Comparison of ENCODE assay signal across 13 mouse cellular contexts in genomic region chr5:90758020-90758605, GRCm38 (mm10). TPM values are rescaled to one million over a fixed set of nuclear protein-coding genes. Genes with fewer than 3 reads are reported as not detected.
DNase-seq lines count a peak whose midpoint lies in the region; ATAC-seq and TF ChIP-seq lines count a peak whose summit lies in the region.
"Had no signal": no experiment of that assay in that cellular context is flagged by ENCODE, and none has a peak within 500 bp of the region (broad histone marks: within the 10 kb centered on the region; RNA-seq: fewer than 3 reads in every experiment).

No protein-coding gene starts in this region.

- dilution Hi-C loops in CH12.LX (cut with MboI; ENCODE audit: extremely low pct_ligation_motif_present, extremely low pct_unique_long_range_greater_than_20kb, low sequenced_read_pairs): no loop called here

- peaks cover 9% of the 10 kb centered on the region; the same call in 1 of the 2 replicates for H3K27me3 ChIP-seq in intestine, postnatal 0 days (replicated peaks; ENCODE audit: control insufficient read depth, insufficient read depth, low read length)
- peaks cover 10% of the 10 kb centered on the region for H3K27me3 ChIP-seq in intestine, embryonic 15.5 days (replicated peaks)
- no peaks in the 10 kb centered on the region for H3K27me3 ChIP-seq in CH12.LX (replicated peaks)

- H3K79me2 ChIP-seq in CH12.LX (replicated peaks; ENCODE audit: control insufficient read depth, extremely low read depth, insufficient read depth, poor library complexity, severe bottlenecking): no peaks in the 10 kb centered on the region

- no peak overlapping the region for H3K4me3 ChIP-seq in intestine, postnatal 0 days (ENCODE audit: low read depth, low read length)
- H3K4me3 ChIP-seq in intestine, embryonic 15.5 days (replicated peaks): no peak overlapping the region
- H3K4me3 ChIP-seq in CH12.LX (replicated peaks in 1 of 3; ENCODE audit: low read depth in 2 of 3, low read length in 2 of 3, poor library complexity in 1 of 3): no peak overlapping the region
- H3K4me3 ChIP-seq: erythroblast, embryonic 14.5 days had no signal

- WGBS in intestine, postnatal 0 days: 48% methylated on average over 5 of the region's 5 CpGs
- WGBS in intestine, embryonic 15.5 days: 36% methylated on average over 5 of the region's 5 CpGs

- peaks cover 4% of the 10 kb centered on the region for H3K4me1 ChIP-seq in intestine, postnatal 0 days (replicated peaks; ENCODE audit: control insufficient read depth, insufficient read depth, low read length)
- H3K4me1 ChIP-seq in intestine, embryonic 15.5 days (replicated peaks): peaks cover 18% of the 10 kb centered on the region
- peaks cover 2 to 34% of the 10 kb centered on the region in 2 experiments; a peak in 3 of 4 replicates for H3K4me1 ChIP-seq in CH12.LX (ENCODE audit: control insufficient read depth in 1 of 2, insufficient read depth in 2 of 2)

- no peak for TF ChIP-seq CTCF in intestine, postnatal 0 days (IDR thresholded peaks at IDR 0.05; ENCODE audit: low read depth)
- no peak for TF ChIP-seq CTCF in CH12.LX (conservative IDR thresholded peaks at IDR 0.05 in 1 of 2, IDR thresholded peaks at IDR 0.05 in 1 of 2; ENCODE audit: low read depth in 2 of 2, low read length in 2 of 2)

- H3K36me3 ChIP-seq in intestine, postnatal 0 days (ENCODE audit: control insufficient read depth, insufficient read depth): no peaks in the 10 kb centered on the region
- H3K36me3 ChIP-seq in intestine, embryonic 15.5 days: no peaks in the 10 kb centered on the region
- H3K36me3 ChIP-seq in CH12.LX (replicated peaks in 1 of 2; ENCODE audit: control insufficient read depth in 1 of 2, insufficient read depth in 1 of 2, low read length in 1 of 2): no peaks in the 10 kb centered on the region
- H3K36me3 ChIP-seq: midbrain, embryonic 12.5 days had no signal

- H3K9me3 ChIP-seq in intestine, postnatal 0 days (ENCODE audit: control insufficient read depth): no peaks in the 10 kb centered on the region
- no peaks in the 10 kb centered on the region for H3K9me3 ChIP-seq in intestine, embryonic 15.5 days
- H3K9me3 ChIP-seq in CH12.LX (replicated peaks; ENCODE audit: low read length): no peaks in the 10 kb centered on the region
- H3K9me3 ChIP-seq: midbrain, embryonic 12.5 days had no signal

- TF ChIP-seq EP300 in CH12.LX (IDR thresholded peaks at IDR 0.05; ENCODE audit: low read length): no peak; the same call in 1 of the 2 replicates

- 0 out of 2 replicates have a peak overlapping the region, but pooled peaks have one; percentile 2 for H3K4me2 ChIP-seq in intestine, postnatal 0 days (replicated peaks; ENCODE audit: low read depth)
- H3K4me2 ChIP-seq in intestine, embryonic 15.5 days (replicated peaks): no peak overlapping the region
- no peak overlapping the region for H3K4me2 ChIP-seq in CH12.LX (ENCODE audit: insufficient read depth, low read depth, poor library complexity, severe bottlenecking)

- ATAC-seq in intestine, postnatal 0 days: no peak
- no peak for ATAC-seq in intestine, embryonic 15.5 days

- H3K9ac ChIP-seq in intestine, postnatal 0 days (ENCODE audit: low read depth, low read length): no peak overlapping the region
- no peak overlapping the region for H3K9ac ChIP-seq in intestine, embryonic 15.5 days
- no peak overlapping the region for H3K9ac ChIP-seq in CH12.LX (ENCODE audit: insufficient read depth, low read depth)
- H3K9ac ChIP-seq: midbrain, embryonic 12.5 days had no signal

- H3K27ac ChIP-seq in intestine, postnatal 0 days (ENCODE audit: low read depth, low read length): no peak overlapping the region
- no peak overlapping the region for H3K27ac ChIP-seq in intestine, embryonic 15.5 days
- no peak overlapping the region for H3K27ac ChIP-seq in CH12.LX (ENCODE audit: insufficient read depth, low read depth)
- H3K27ac ChIP-seq: midbrain, embryonic 12.5 days had no signal

- no peak for TF ChIP-seq RAD21 in CH12.LX (IDR thresholded peaks at IDR 0.05; ENCODE audit: low read depth, low read length)

- no peak for TF ChIP-seq POLR2A in CH12.LX (IDR thresholded peaks at IDR 0.05; ENCODE audit: low read depth, low read length)

- in situ Hi-C loops in CH12.LX (cut with MboI; ENCODE audit: low pct_ligation_motif_present, low pct_unique_long_range_greater_than_20kb, low sequenced_read_pairs): no loop called here

- DNase-seq in CH12.LX (ENCODE audit: extremely low read depth) (no peak), R1 (ENCODE audit: low read depth, low spot score) (peak; percentile 23)
- peak; percentile 27 to 77 for DNase-seq in kidney, postnatal 36 days
- no peak for DNase-seq in layer of hippocampus, postnatal 25 days (ENCODE audit: extremely low spot score in 1 of 2, low spot score in 1 of 2)
- no peak for DNase-seq in right cerebral cortex, postnatal 4 days
- DNase-seq: left cerebral cortex, postnatal 4 days; right cerebral cortex, adult 18-20 months; thymus, postnatal 14 days had no signal

TF ChIP-seq in CH12.LX, 34 proteins besides CTCF, POLR2A, EP300 and RAD21:
- TF ChIP-seq ELF1 (IDR thresholded peaks at IDR 0.05; ENCODE audit: low read depth, low read length) (no peak), MAFK (IDR thresholded peaks at IDR 0.05; ENCODE audit: insufficient replicate concordance, low read length) (peak; percentile 71)

RNA-seq across cellular contexts. Expression of gene Cxcl5, which starts 1.0 kb away (rescaled TPM):
- 0.96 and 1.2 TPM in 2 replicates for polyA plus RNA-seq in intestine, postnatal 0 days (2015; fragmentation: Nextera tagmentation; extraction: Ambion mirVana)
- polyA plus RNA-seq in intestine, embryonic 15.5 days (2015; fragmentation: Nextera tagmentation; extraction: Ambion mirVana): 0.24 and 0.38 TPM in 2 replicates
- not detected in 2 replicates for total RNA-seq in CH12.LX (2012; rRNA removed)
- total RNA-seq in CH12.LX (2014; rRNA removed): not detected in 2 replicates
- not detected in 2 replicates for polyA plus RNA-seq in CH12.LX (2012; ENCODE audit: insufficient read length, low read depth)
- total RNA-seq in layer of hippocampus, postnatal 25 days (2021): under 1 TPM in 1 of 2 experiments, not detected in 1; 0.22 TPM
- total RNA-seq: hematopoietic stem cell, adult 5-6 weeks; left cerebral cortex, postnatal 4 days had no signal
- polyA plus RNA-seq: erythroblast, embryonic 14.5 days; midbrain, embryonic 12.5 days had no signal

RNA-seq across cellular contexts. Expression of gene Ppbp, which starts 10.2 kb away (rescaled TPM):
- 0.33 and 0.56 TPM in 2 replicates for polyA plus RNA-seq in intestine, postnatal 0 days (2015; fragmentation: Nextera tagmentation; extraction: Ambion mirVana)
- 2.6 and 2.7 TPM in 2 replicates for polyA plus RNA-seq in intestine, embryonic 15.5 days (2015; fragmentation: Nextera tagmentation; extraction: Ambion mirVana)
- total RNA-seq in CH12.LX (2012; rRNA removed) (not detected in 2 replicates), CH12.LX (2014; rRNA removed) (not detected in 2 replicates)
- polyA plus RNA-seq in CH12.LX (2012; ENCODE audit: insufficient read length, low read depth): not detected in 2 replicates
- total RNA-seq in layer of hippocampus, postnatal 25 days (2021): not detected

RNA-seq across cellular contexts. Expression of gene Pf4, which starts 14.1 kb away (rescaled TPM):
- 58.0 and 64.6 TPM in 2 replicates for polyA plus RNA-seq in intestine, postnatal 0 days (2015; fragmentation: Nextera tagmentation; extraction: Ambion mirVana)
- 51.4 and 52.3 TPM in 2 replicates for polyA plus RNA-seq in intestine, embryonic 15.5 days (2015; fragmentation: Nextera tagmentation; extraction: Ambion mirVana)
- total RNA-seq in CH12.LX (2012; rRNA removed) (not detected in 2 replicates), CH12.LX (2014; rRNA removed) (not detected in 2 replicates)
- not detected in 2 replicates for polyA plus RNA-seq in CH12.LX (2012; ENCODE audit: insufficient read length, low read depth)
- 1 to 10 TPM; 2.3 to 2.5 TPM for total RNA-seq in layer of hippocampus, postnatal 25 days (2021)

RNA-seq across cellular contexts. Expression of gene Cxcl3, which starts 27.8 kb away (rescaled TPM):
- not detected in 2 replicates for polyA plus RNA-seq in intestine, postnatal 0 days (2015; fragmentation: Nextera tagmentation; extraction: Ambion mirVana)
- 0.14 TPM in 1 of 2 replicates, not detected in the other for polyA plus RNA-seq in intestine, embryonic 15.5 days (2015; fragmentation: Nextera tagmentation; extraction: Ambion mirVana)
- total RNA-seq in CH12.LX (2012; rRNA removed): not detected in 2 replicates
- total RNA-seq in CH12.LX (2014; rRNA removed): not detected in 2 replicates
- not detected in 2 replicates for polyA plus RNA-seq in CH12.LX (2012; ENCODE audit: insufficient read length, low read depth)
- not detected for total RNA-seq in layer of hippocampus, postnatal 25 days (2021)
- total RNA-seq: hematopoietic stem cell, adult 5-6 weeks; left cerebral cortex, postnatal 4 days had no signal
- polyA plus RNA-seq: midbrain, embryonic 12.5 days had no signal

RNA-seq across cellular contexts. Expression of gene Cxcl15, which starts 36.2 kb away (rescaled TPM):
- polyA plus RNA-seq in intestine, postnatal 0 days (2015; fragmentation: Nextera tagmentation; extraction: Ambion mirVana): 0.56 and 0.69 TPM in 2 replicates
- polyA plus RNA-seq in intestine, embryonic 15.5 days (2015; fragmentation: Nextera tagmentation; extraction: Ambion mirVana): 0.18 and 0.19 TPM in 2 replicates
- total RNA-seq in CH12.LX (2012; rRNA removed) (not detected in 2 replicates), CH12.LX (2014; rRNA removed) (not detected in 2 replicates)
- not detected in 2 replicates for polyA plus RNA-seq in CH12.LX (2012; ENCODE audit: insufficient read length, low read depth)
- total RNA-seq in layer of hippocampus, postnatal 25 days (2021): not detected
- total RNA-seq: hematopoietic stem cell, adult 5-6 weeks; left cerebral cortex, postnatal 4 days had no signal
- polyA plus RNA-seq: erythroblast, embryonic 14.5 days; midbrain, embryonic 12.5 days had no signal

Comparison
In these comparisons a context has a peak if more than half of its experiments do, and no peak if none do; other contexts are left out.
1. DNase-seq: peak in R1 (single experiment) and kidney, postnatal 36 days (2 of 2); none in CH12.LX (single experiment), layer of hippocampus, postnatal 25 days (0 of 2) and right cerebral cortex, postnatal 4 days (single experiment).
2. RNA of gene Pf4, which starts 14.1 kb away (polyA plus RNA-seq): 58.0 to 64.6 TPM in intestine, postnatal 0 days and 51.4 to 52.3 TPM in intestine, embryonic 15.5 days; not detected in CH12.LX; every median in the first group is over 10 times any median in the second.